Mouse (Mus musculus): Measurements from ENCODE around the gene Wdr54. TPM values are rescaled to one million over a fixed set of nuclear protein-coding genes. Genes with fewer than 3 reads are reported as not detected.

Gene Wdr54
- total and polyA plus RNA-seq, 2 experiments from 2014 or later: 1.1 to 5.5 TPM

GRCm38 (mm10) chr6:83127419-83127818 lies 28.8 kb downstream of the Wdr54 start:
- DNase-seq (ENCODE audit: low spot score) (no peak), ATAC-seq (ENCODE audit: insufficient read depth, low read depth) (no peak)
- 97% methylated on average over 5 of the region's 5 CpGs for WGBS
- no peaks in the 10 kb centered on the region for H3K36me3 ChIP-seq (replicated peaks; ENCODE audit: control insufficient read depth, insufficient read depth, low read length)
- no peak overlapping the region for H3K27ac ChIP-seq (ENCODE audit: low read depth)
- peaks cover 10% of the 10 kb centered on the region for H3K4me1 ChIP-seq (ENCODE audit: control insufficient read depth, insufficient read depth)
- H3K27me3 ChIP-seq (ENCODE audit: control insufficient read depth, insufficient read depth, low read length): no peaks in the 10 kb centered on the region
- H3K9ac ChIP-seq (replicated peaks; ENCODE audit: low read depth, low read length): no peak overlapping the region
- no peak overlapping the region for H3K4me2 ChIP-seq (ENCODE audit: low read depth, low read length)
- H3K4me3 ChIP-seq (ENCODE audit: low read depth, low read length): no peak overlapping the region
- TF ChIP-seq CTCF (IDR thresholded peaks at IDR 0.05; ENCODE audit: low read depth) (peak; percentile 8; the same call in 1 of the 2 replicates), EP300 (IDR thresholded peaks at IDR 0.05; ENCODE audit: low read depth) (no peak)
- H3K9me3 ChIP-seq (replicated peaks; ENCODE audit: control insufficient read depth, low read length): no peaks in the 10 kb centered on the region

- no peaks in the 10 kb centered on the region for H3K9me3 ChIP-seq (replicated peaks; ENCODE audit: control insufficient read depth, low read length)
- TF ChIP-seq EP300 (IDR thresholded peaks at IDR 0.05; ENCODE audit: low read depth) (0 out of 2 replicates have a peak, but pooled peaks have one; percentile 14), CTCF (IDR thresholded peaks at IDR 0.05; ENCODE audit: low read depth) (no peak)
- H3K4me3 ChIP-seq (ENCODE audit: low read depth, low read length): peak within 1 kb of the TSS; percentile 68
- H3K27me3 ChIP-seq (ENCODE audit: control insufficient read depth, insufficient read depth, low read length): no peaks in the 10 kb centered on the region
- no peak within 1 kb of the TSS for H3K27ac ChIP-seq (ENCODE audit: low read depth)
- ATAC-seq (ENCODE audit: insufficient read depth, low read depth): no peak
- H3K9ac ChIP-seq (replicated peaks; ENCODE audit: low read depth, low read length): peak within 1 kb of the TSS; percentile 58
- WGBS: 29% methylated on average over 5 of the region's 5 CpGs
- no peak for DNase-seq (ENCODE audit: low spot score)
- H3K4me2 ChIP-seq (ENCODE audit: low read depth, low read length): peak within 1 kb of the TSS; percentile 87
- H3K36me3 ChIP-seq (replicated peaks; ENCODE audit: control insufficient read depth, insufficient read depth, low read length): no peaks in the 10 kb centered on the region
- H3K4me1 ChIP-seq (ENCODE audit: control insufficient read depth, insufficient read depth): peaks cover 20% of the 10 kb centered on the region
These were observed 30.9 kb downstream of the Wdr54 start, which contains the start of gene Ino80b for GRCm38 (mm10) chr6:83125331-83125730. Gene Ino80b, minus strand, starts transcription at chr6:83125431.

GRCm38 (mm10) chr6:83124851-83125312 lies 31.3 kb downstream of the Wdr54 start:
- TF ChIP-seq CTCF (IDR thresholded peaks at IDR 0.05; ENCODE audit: low read depth) (no peak), EP300 (IDR thresholded peaks at IDR 0.05; ENCODE audit: low read depth) (0 out of 2 replicates have a peak, but pooled peaks have one; percentile 70)
- peaks cover 20% of the 10 kb centered on the region for H3K4me1 ChIP-seq (ENCODE audit: control insufficient read depth, insufficient read depth)
- peak overlapping the region; percentile 58 for H3K9ac ChIP-seq (replicated peaks; ENCODE audit: low read depth, low read length)
- no peaks in the 10 kb centered on the region for H3K36me3 ChIP-seq (replicated peaks; ENCODE audit: control insufficient read depth, insufficient read depth, low read length)
- H3K4me3 ChIP-seq (ENCODE audit: low read depth, low read length): peak overlapping the region; percentile 68
- DNase-seq (ENCODE audit: low spot score) (peak; percentile 85), ATAC-seq (ENCODE audit: insufficient read depth, low read depth) (peak; percentile 22)
- H3K27me3 ChIP-seq (ENCODE audit: control insufficient read depth, insufficient read depth, low read length): no peaks in the 10 kb centered on the region
- peak overlapping the region; percentile 87 for H3K4me2 ChIP-seq (ENCODE audit: low read depth, low read length)
- WGBS: 0% methylated on average over 30 of the region's 30 CpGs
- H3K27ac ChIP-seq (ENCODE audit: low read depth): no peak overlapping the region
- no peaks in the 10 kb centered on the region for H3K9me3 ChIP-seq (replicated peaks; ENCODE audit: control insufficient read depth, low read length)

GRCm38 (mm10) chr6:83122961-83123360 lies 33.2 kb downstream of the Wdr54 start:
- TF ChIP-seq EP300 (IDR thresholded peaks at IDR 0.05; ENCODE audit: low read depth): no peak
- TF ChIP-seq CTCF (IDR thresholded peaks at IDR 0.05; ENCODE audit: low read depth): no peak
- no peak for DNase-seq (ENCODE audit: low spot score)

GRCm38 (mm10) chr6:83121863-83122710 lies 34.1 kb downstream of the Wdr54 start:
- peak; percentile 27 for ATAC-seq (ENCODE audit: insufficient read depth, low read depth)

More at GRCm38 (mm10) chr6:83122961-83123360, 33.2 kb downstream of the Wdr54 start:
- Histone ChIP-seq H3K4me3 (ENCODE audit: low read depth, low read length) (no peak overlapping the region), H3K36me3 (replicated peaks; ENCODE audit: control insufficient read depth, insufficient read depth, low read length) (peaks cover 7% of the 10 kb centered on the region; the same call in 1 of the 2 replicates), H3K9me3 (replicated peaks; ENCODE audit: control insufficient read depth, low read length) (no peaks in the 10 kb centered on the region), H3K27ac (ENCODE audit: low read depth) (no peak overlapping the region), H3K4me2 (ENCODE audit: low read depth, low read length) (no peak overlapping the region), H3K4me1 (ENCODE audit: control insufficient read depth, insufficient read depth) (peaks cover 20% of the 10 kb centered on the region), H3K9ac (replicated peaks; ENCODE audit: low read depth, low read length) (no peak overlapping the region), H3K27me3 (ENCODE audit: control insufficient read depth, insufficient read depth, low read length) (no peaks in the 10 kb centered on the region)
- ATAC-seq (ENCODE audit: insufficient read depth, low read depth): no peak
- WGBS: 84% methylated on average over 5 of the region's 5 CpGs

More at GRCm38 (mm10) chr6:83121863-83122710, 34.1 kb downstream of the Wdr54 start:
- TF ChIP-seq EP300 (IDR thresholded peaks at IDR 0.05; ENCODE audit: low read depth) (no peak), CTCF (IDR thresholded peaks at IDR 0.05; ENCODE audit: low read depth) (no peak)
- DNase-seq (ENCODE audit: low spot score): no peak
- Histone ChIP-seq H3K27ac (ENCODE audit: low read depth) (peak overlapping the region; percentile 85), H3K9me3 (replicated peaks; ENCODE audit: control insufficient read depth, low read length) (no peaks in the 10 kb centered on the region), H3K9ac (replicated peaks; ENCODE audit: low read depth, low read length) (peak overlapping the region; percentile 72), H3K36me3 (replicated peaks; ENCODE audit: control insufficient read depth, insufficient read depth, low read length) (peaks cover 12% of the 10 kb centered on the region), H3K4me1 (ENCODE audit: control insufficient read depth, insufficient read depth) (peaks cover 20% of the 10 kb centered on the region), H3K27me3 (ENCODE audit: control insufficient read depth, insufficient read depth, low read length) (no peaks in the 10 kb centered on the region), H3K4me3 (ENCODE audit: low read depth, low read length) (peak overlapping the region; percentile 60), H3K4me2 (ENCODE audit: low read depth, low read length) (peak overlapping the region; percentile 96)
- WGBS: 2% methylated on average over 38 of the region's 52 CpGs

Measured in heart, postnatal 0 days (tissue).